Mouse (Mus musculus) ES-E14 (cell line): ENCODE results near the gene Fnbp1.

ENCODE experiments used
- CHD2 ChIP-seq: IDR thresholded peaks from 2 replicates; pipeline ENCODE4 v1.6.1; 2014; ENCODE audit warnings: mild to moderate bottlenecking, low read depth, low read length, inconsistent platforms
- ZC3H11A ChIP-seq: IDR thresholded peaks from 2 replicates; pipeline ENCODE4 v1.6.1; 2012; ENCODE audit warnings: low read depth, mild to moderate bottlenecking, inconsistent platforms, low read length, borderline replicate concordance

DNA sequence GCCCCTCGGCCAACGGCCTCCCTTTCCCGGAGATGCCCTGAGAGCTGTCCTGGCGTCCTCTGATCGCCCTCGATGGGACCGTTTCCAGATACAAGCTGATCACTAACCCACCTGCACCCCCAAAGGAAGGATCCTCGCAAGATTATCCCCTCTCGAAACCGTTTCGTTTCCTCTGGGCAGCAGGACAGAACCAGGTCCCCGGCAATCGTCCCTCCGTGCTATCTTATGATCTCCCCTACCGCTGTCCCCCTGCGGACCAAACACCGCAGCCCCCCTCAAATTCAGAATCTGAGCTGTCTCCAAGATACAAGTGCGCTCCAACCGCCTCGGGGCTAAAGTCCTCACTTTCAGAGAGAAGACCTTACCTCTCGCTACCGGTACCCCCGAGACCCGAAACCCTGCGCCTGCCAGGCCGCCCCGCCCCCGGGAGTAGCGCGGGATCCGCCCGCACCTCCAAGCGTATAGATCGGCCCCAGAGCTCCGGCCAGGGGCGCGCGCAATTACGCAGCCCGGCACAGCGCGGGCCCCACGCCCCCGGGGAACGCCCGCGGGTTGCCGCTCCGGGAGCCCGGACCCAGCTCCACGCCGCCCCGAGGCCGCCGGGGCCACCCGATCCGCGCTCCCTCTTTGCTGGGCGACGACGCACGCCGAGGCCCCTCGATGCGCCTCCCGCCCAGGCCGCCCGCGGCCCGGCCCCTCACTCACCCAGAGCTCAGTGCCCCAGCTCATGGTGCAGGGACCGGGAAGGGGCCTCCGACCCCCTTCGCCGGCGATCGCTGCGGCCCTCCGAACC lies 538 bp downstream of the Fnbp1 start:
- no peak for TF ChIP-seq ZC3H11A
- no peak for TF ChIP-seq CHD2
